Mouse (Mus musculus): ENCODE measurements around the gene Ston2. TPM values are rescaled to one million over a fixed set of nuclear protein-coding genes. Genes with fewer than 3 reads are reported as not detected.
"Not testable (repeated sequence)": the region's sequence is repeated elsewhere in the genome, so short reads cannot be mapped to it uniquely, and the experiment has no call there.

The Ston2 gene
- polyA plus RNA-seq, 1 experiment from 2014 or later, result 10.5 TPM

GRCm38 (mm10) chr12:91751893-91752597 lies 36.1 kb downstream of the Ston2 start:
- Histone ChIP-seq H3K36me3 (ENCODE audit: control insufficient read depth, insufficient read depth, low read length) (no peaks in the 10 kb centered on the region), H3K27ac (ENCODE audit: low read depth, low read length) (no peak overlapping the region), H3K27me3 (ENCODE audit: control insufficient read depth, insufficient read depth, low read length) (no peaks in the 10 kb centered on the region), H3K9ac (ENCODE audit: low read depth, low read length) (no peak overlapping the region), H3K4me1 (replicated peaks; ENCODE audit: control insufficient read depth, insufficient read depth, low read length) (no peaks in the 10 kb centered on the region), H3K9me3 (ENCODE audit: control insufficient read depth, low read length) (no peaks in the 10 kb centered on the region), H3K4me2 (replicated peaks; ENCODE audit: low read depth, low read length) (no peak overlapping the region), H3K4me3 (ENCODE audit: low read depth, low read length) (no peak overlapping the region)
- no peak for ATAC-seq (ENCODE audit: low FRiP score)
- no peak for DNase-seq (ENCODE audit: low spot score)
- 86% methylated on average over 13 of the region's 13 CpGs for WGBS

- Histone ChIP-seq H3K4me1 (replicated peaks; ENCODE audit: control insufficient read depth, insufficient read depth, low read length) (no peaks in the 10 kb centered on the region), H3K36me3 (ENCODE audit: control insufficient read depth, insufficient read depth, low read length) (no peaks in the 10 kb centered on the region), H3K27me3 (ENCODE audit: control insufficient read depth, insufficient read depth, low read length) (no peaks in the 10 kb centered on the region), H3K9ac (ENCODE audit: low read depth, low read length) (no peak overlapping the region), H3K9me3 (ENCODE audit: control insufficient read depth, low read length) (no peaks in the 10 kb centered on the region), H3K27ac (ENCODE audit: low read depth, low read length) (no peak overlapping the region), H3K4me3 (ENCODE audit: low read depth, low read length) (no peak overlapping the region), H3K4me2 (replicated peaks; ENCODE audit: low read depth, low read length) (no peak overlapping the region)
- DNase-seq (ENCODE audit: low spot score) (no peak), ATAC-seq (ENCODE audit: low FRiP score) (no peak)
- 86% methylated on average over 11 of the region's 11 CpGs for WGBS
Measured at GRCm38 (mm10) chr12:91749543-91750184, 38.5 kb downstream of the Ston2 start.

GRCm38 (mm10) chr12:91748241-91748865 lies 39.8 kb downstream of the Ston2 start:
- Histone ChIP-seq H3K4me3 (ENCODE audit: low read depth, low read length) (no peak overlapping the region), H3K4me2 (replicated peaks; ENCODE audit: low read depth, low read length) (no peak overlapping the region), H3K9me3 (ENCODE audit: control insufficient read depth, low read length) (no peaks in the 10 kb centered on the region), H3K9ac (ENCODE audit: low read depth, low read length) (no peak overlapping the region), H3K27me3 (ENCODE audit: control insufficient read depth, insufficient read depth, low read length) (no peaks in the 10 kb centered on the region), H3K36me3 (ENCODE audit: control insufficient read depth, insufficient read depth, low read length) (no peaks in the 10 kb centered on the region), H3K27ac (ENCODE audit: low read depth, low read length) (no peak overlapping the region), H3K4me1 (replicated peaks; ENCODE audit: control insufficient read depth, insufficient read depth, low read length) (no peaks in the 10 kb centered on the region)
- DNase-seq (ENCODE audit: low spot score) (no peak), ATAC-seq (ENCODE audit: low FRiP score) (no peak)
- 84% methylated on average over 18 of the region's 18 CpGs for WGBS

GRCm38 (mm10) chr12:91746839-91747238 lies 41.3 kb downstream of the Ston2 start:
- 88% methylated on average over 5 of the region's 5 CpGs for WGBS
- not testable (repeated sequence) for H3K4me2 ChIP-seq (replicated peaks; ENCODE audit: low read depth, low read length); H3K9me3 ChIP-seq (ENCODE audit: control insufficient read depth, low read length)

GRCm38 (mm10) chr12:91745758-91746290 lies 42.4 kb downstream of the Ston2 start:
- no peak overlapping the region for H3K9ac ChIP-seq (ENCODE audit: low read depth, low read length)
- ATAC-seq (ENCODE audit: low FRiP score) (peak; percentile 53; the same call in 1 of the 2 replicates), DNase-seq (ENCODE audit: low spot score) (peak; percentile 39)
- H3K27ac ChIP-seq (ENCODE audit: low read depth, low read length), result no peak overlapping the region
- no peaks in the 10 kb centered on the region for H3K4me1 ChIP-seq (replicated peaks; ENCODE audit: control insufficient read depth, insufficient read depth, low read length)
- no peaks in the 10 kb centered on the region for H3K9me3 ChIP-seq (ENCODE audit: control insufficient read depth, low read length)
- no peaks in the 10 kb centered on the region for H3K36me3 ChIP-seq (ENCODE audit: control insufficient read depth, insufficient read depth, low read length)
- no peaks in the 10 kb centered on the region for H3K27me3 ChIP-seq (ENCODE audit: control insufficient read depth, insufficient read depth, low read length)
- 67% methylated on average over 11 of the region's 11 CpGs for whole genome bisulfite sequencing
- H3K4me2 ChIP-seq (replicated peaks; ENCODE audit: low read depth, low read length), result no peak overlapping the region
- H3K4me3 ChIP-seq (ENCODE audit: low read depth, low read length), result no peak overlapping the region

More at GRCm38 (mm10) chr12:91746839-91747238, 41.3 kb downstream of the Ston2 start:
- ATAC-seq (ENCODE audit: low FRiP score); H3K27me3 ChIP-seq (ENCODE audit: control insufficient read depth, insufficient read depth, low read length); DNase-seq (ENCODE audit: low spot score); H3K4me1 ChIP-seq (replicated peaks; ENCODE audit: control insufficient read depth, insufficient read depth, low read length); H3K36me3 ChIP-seq (ENCODE audit: control insufficient read depth, insufficient read depth, low read length); H3K4me3 ChIP-seq (ENCODE audit: low read depth, low read length); H3K27ac ChIP-seq (ENCODE audit: low read depth, low read length); H3K9ac ChIP-seq (ENCODE audit: low read depth, low read length): not testable (repeated sequence)

- no peak overlapping the region for H3K9ac ChIP-seq (ENCODE audit: low read depth, low read length)
- ATAC-seq (ENCODE audit: low FRiP score) (no peak), DNase-seq (ENCODE audit: low spot score) (no peak)
- H3K27me3 ChIP-seq (ENCODE audit: control insufficient read depth, insufficient read depth, low read length), result no peaks in the 10 kb centered on the region
- no peak overlapping the region for H3K27ac ChIP-seq (ENCODE audit: low read depth, low read length)
- H3K4me1 ChIP-seq (replicated peaks; ENCODE audit: control insufficient read depth, insufficient read depth, low read length), result no peaks in the 10 kb centered on the region
- H3K4me2 ChIP-seq (replicated peaks; ENCODE audit: low read depth, low read length), result no peak overlapping the region
- H3K36me3 ChIP-seq (ENCODE audit: control insufficient read depth, insufficient read depth, low read length), result no peaks in the 10 kb centered on the region
- no peaks in the 10 kb centered on the region for H3K9me3 ChIP-seq (ENCODE audit: control insufficient read depth, low read length)
- no peak overlapping the region for H3K4me3 ChIP-seq (ENCODE audit: low read depth, low read length)
- WGBS, result 92% methylated on average over 6 of the region's 6 CpGs
Measured at GRCm38 (mm10) chr12:91744091-91744490, 44.1 kb downstream of the Ston2 start.

GRCm38 (mm10) chr12:91742916-91743315 lies 45.3 kb downstream of the Ston2 start:
- H3K27ac ChIP-seq (ENCODE audit: low read depth, low read length), result no peak overlapping the region
- H3K9ac ChIP-seq (ENCODE audit: low read depth, low read length), result no peak overlapping the region
- no peaks in the 10 kb centered on the region for H3K9me3 ChIP-seq (ENCODE audit: control insufficient read depth, low read length)
- no peaks in the 10 kb centered on the region for H3K4me1 ChIP-seq (replicated peaks; ENCODE audit: control insufficient read depth, insufficient read depth, low read length)
- no peak overlapping the region for H3K4me3 ChIP-seq (ENCODE audit: low read depth, low read length)
- 93% methylated on average over 7 of the region's 7 CpGs for WGBS
- H3K27me3 ChIP-seq (ENCODE audit: control insufficient read depth, insufficient read depth, low read length), result no peaks in the 10 kb centered on the region
- H3K36me3 ChIP-seq (ENCODE audit: control insufficient read depth, insufficient read depth, low read length), result no peaks in the 10 kb centered on the region
- H3K4me2 ChIP-seq (replicated peaks; ENCODE audit: low read depth, low read length), result no peak overlapping the region
- DNase-seq (ENCODE audit: low spot score) (no peak), ATAC-seq (ENCODE audit: low FRiP score) (no peak)

- Histone ChIP-seq H3K27me3 (ENCODE audit: control insufficient read depth, insufficient read depth, low read length) (no peaks in the 10 kb centered on the region), H3K9ac (ENCODE audit: low read depth, low read length) (no peak overlapping the region), H3K9me3 (ENCODE audit: control insufficient read depth, low read length) (no peaks in the 10 kb centered on the region), H3K4me2 (replicated peaks; ENCODE audit: low read depth, low read length) (no peak overlapping the region), H3K4me1 (replicated peaks; ENCODE audit: control insufficient read depth, insufficient read depth, low read length) (no peaks in the 10 kb centered on the region), H3K27ac (ENCODE audit: low read depth, low read length) (no peak overlapping the region), H3K36me3 (ENCODE audit: control insufficient read depth, insufficient read depth, low read length) (no peaks in the 10 kb centered on the region), H3K4me3 (ENCODE audit: low read depth, low read length) (no peak overlapping the region)
- ATAC-seq (ENCODE audit: low FRiP score) (no peak), DNase-seq (ENCODE audit: low spot score) (no peak)
- 94% methylated on average over 4 of the region's 4 CpGs for WGBS
Measured at GRCm38 (mm10) chr12:91738381-91738780, 49.8 kb downstream of the Ston2 start.
